Mouse (Mus musculus): ENCODE data around the gene Aprt. TPM values are rescaled to one million over a fixed set of nuclear protein-coding genes. Genes with fewer than 3 reads are reported as not detected.

The Aprt gene
- total RNA-seq, 1 experiment: 400 TPM

DNA sequence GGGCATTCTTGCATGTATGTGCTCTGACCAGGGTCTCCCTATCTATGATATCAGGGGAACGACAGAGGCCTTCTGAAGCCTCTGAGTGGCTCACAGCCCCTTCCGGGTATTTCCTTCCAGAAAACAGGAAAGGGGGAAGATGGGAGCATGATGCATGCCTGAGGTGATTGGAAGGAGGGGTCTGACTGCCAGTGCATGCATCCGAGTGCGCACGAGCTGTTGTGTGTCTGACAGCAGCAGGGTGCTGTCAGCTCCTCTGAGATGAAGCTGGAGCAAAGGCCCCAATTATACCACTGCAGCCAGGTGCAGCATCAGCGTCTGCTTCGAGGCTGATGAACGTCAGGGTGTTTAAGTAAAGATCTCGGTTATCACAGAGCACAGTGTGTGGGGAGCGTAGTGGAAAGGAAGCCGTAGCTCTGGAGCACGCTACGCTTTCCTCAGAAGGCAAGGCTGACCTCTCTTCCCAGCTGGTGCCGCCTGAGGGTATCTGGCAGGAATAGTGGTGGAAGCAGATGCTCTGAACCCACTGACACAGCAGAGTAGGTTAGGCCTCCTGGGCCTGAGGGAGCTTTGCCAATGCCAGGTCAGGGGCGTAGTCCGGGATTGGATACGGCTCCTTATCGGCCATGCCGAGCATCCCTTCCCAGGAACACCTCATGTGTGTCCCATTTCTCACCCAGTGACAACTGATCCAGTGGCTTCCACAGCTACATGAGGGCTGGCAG lies 17.2 kb upstream of the Aprt start:
- Histone ChIP-seq H3K4me1 (ENCODE audit: control insufficient read depth in 2 of 2, insufficient read depth in 2 of 2, low read length in 2 of 2, poor library complexity in 1 of 2) (no peaks in the 10 kb centered on the region), H3K36me3 (ENCODE audit: control insufficient read depth, insufficient read depth, low read length, poor library complexity, severe bottlenecking) (no peaks in the 10 kb centered on the region), H3K9me3 (ENCODE audit: control insufficient read depth, insufficient read depth, low read depth, low read length) (no peaks in the 10 kb centered on the region), H3K9ac (ENCODE audit: insufficient read depth, low read depth, low read length, poor library complexity, severe bottlenecking) (no peak overlapping the region), H3K4me3 (ENCODE audit: insufficient read depth in 1 of 2, low read depth in 1 of 2, low read length in 2 of 2, poor library complexity in 1 of 2, severe bottlenecking in 1 of 2) (no peak overlapping the region), H3K27ac (ENCODE audit: insufficient read depth, low read depth, low read length, poor library complexity, severe bottlenecking) (no peak overlapping the region)
- in situ Hi-C loops (cut with MboI; ENCODE audit: low sequenced_read_pairs in 2 of 2, unreplicated experiment in 2 of 2): no loop called here
- DNase-seq (ENCODE audit: low read depth, low spot score): no peak
- TF ChIP-seq CHD2 (IDR thresholded peaks at IDR 0.05; ENCODE audit: low read depth, low read length): no peak
- no peak for TF ChIP-seq HCFC1 (IDR thresholded peaks at IDR 0.05; ENCODE audit: borderline replicate concordance, insufficient read depth, low read length)

DNA sequence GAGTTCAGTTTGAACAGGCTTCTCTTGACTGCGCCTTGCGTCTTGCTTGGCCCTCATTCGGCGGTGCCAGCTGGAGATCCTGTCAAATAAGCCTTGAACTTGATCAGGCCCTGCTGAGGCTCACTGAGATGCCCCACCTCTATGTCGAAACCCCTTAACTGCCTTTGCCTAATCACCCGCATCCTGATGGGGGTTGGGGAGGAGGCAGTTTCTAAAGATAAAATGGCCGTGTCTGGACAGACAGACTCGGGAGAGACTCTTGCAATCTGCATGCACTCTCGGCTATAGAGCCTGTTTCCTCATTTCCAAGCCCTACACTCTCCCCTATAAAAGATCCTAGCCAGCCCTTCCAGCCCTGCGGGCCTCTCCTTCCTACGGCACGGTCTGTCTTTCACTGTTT lies 16.5 kb upstream of the Aprt start:
- DNase-seq (ENCODE audit: low read depth, low spot score): no peak
- no peak overlapping the region for H3K4me3 ChIP-seq (ENCODE audit: insufficient read depth in 1 of 2, low read depth in 1 of 2, low read length in 2 of 2, poor library complexity in 1 of 2, severe bottlenecking in 1 of 2)
- no peaks in the 10 kb centered on the region for H3K36me3 ChIP-seq (ENCODE audit: control insufficient read depth, insufficient read depth, low read length, poor library complexity, severe bottlenecking)
- in situ Hi-C loops (cut with MboI; ENCODE audit: low sequenced_read_pairs in 2 of 2, unreplicated experiment in 2 of 2): no loop called here
- no peak overlapping the region for H3K9ac ChIP-seq (ENCODE audit: insufficient read depth, low read depth, low read length, poor library complexity, severe bottlenecking)
- TF ChIP-seq HCFC1 (IDR thresholded peaks at IDR 0.05; ENCODE audit: borderline replicate concordance, insufficient read depth, low read length): no peak
- no peak for TF ChIP-seq ZC3H11A (IDR thresholded peaks at IDR 0.05; ENCODE audit: borderline replicate concordance, low read depth, low read length)
- H3K27ac ChIP-seq (ENCODE audit: insufficient read depth, low read depth, low read length, poor library complexity, severe bottlenecking): no peak overlapping the region
- no peaks in the 10 kb centered on the region for H3K4me1 ChIP-seq (ENCODE audit: control insufficient read depth in 2 of 2, insufficient read depth in 2 of 2, low read length in 2 of 2, poor library complexity in 1 of 2)
- H3K9me3 ChIP-seq (ENCODE audit: control insufficient read depth, insufficient read depth, low read depth, low read length): no peaks in the 10 kb centered on the region

DNA sequence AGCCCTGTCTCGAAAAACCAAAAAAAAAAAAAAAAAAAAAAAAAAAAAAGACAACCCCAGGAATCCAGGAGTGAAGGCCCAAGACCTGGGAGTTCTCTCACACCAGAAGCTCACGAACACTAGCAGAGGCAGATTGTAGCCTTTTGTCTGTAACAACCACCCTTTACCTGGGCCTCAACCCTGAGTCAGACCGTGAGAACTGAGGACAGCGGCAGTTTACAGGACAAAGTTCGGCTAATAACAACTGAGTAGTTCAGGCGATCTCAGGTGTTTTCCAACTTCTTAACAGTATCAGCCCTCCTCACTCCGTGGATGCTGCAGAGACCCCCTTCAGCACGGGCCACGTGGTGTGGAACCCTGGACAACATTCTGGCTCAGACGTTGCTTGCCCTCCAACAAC lies 10.0 kb upstream of the Aprt start:
- in situ Hi-C loops (cut with MboI; ENCODE audit: low sequenced_read_pairs in 2 of 2, unreplicated experiment in 2 of 2): no loop called here
- no peak for DNase-seq (ENCODE audit: low read depth, low spot score)
- no peak for TF ChIP-seq ZC3H11A (IDR thresholded peaks at IDR 0.05; ENCODE audit: borderline replicate concordance, low read depth, low read length)
- TF ChIP-seq ZNF384 (IDR thresholded peaks at IDR 0.05; ENCODE audit: low read depth, low read length): no peak
- no peak for TF ChIP-seq MAFK (IDR thresholded peaks at IDR 0.05; ENCODE audit: insufficient read depth, low read depth, low read length)
- TF ChIP-seq HCFC1 (IDR thresholded peaks at IDR 0.05; ENCODE audit: borderline replicate concordance, insufficient read depth, low read length): no peak
- TF ChIP-seq CHD2 (IDR thresholded peaks at IDR 0.05; ENCODE audit: low read depth, low read length): no peak
- Histone ChIP-seq H3K36me3 (ENCODE audit: control insufficient read depth, insufficient read depth, low read length, poor library complexity, severe bottlenecking) (no peaks in the 10 kb centered on the region), H3K9ac (ENCODE audit: insufficient read depth, low read depth, low read length, poor library complexity, severe bottlenecking) (no peak overlapping the region), H3K4me1 (ENCODE audit: control insufficient read depth in 2 of 2, insufficient read depth in 2 of 2, low read length in 2 of 2, poor library complexity in 1 of 2) (peaks cover 0 to 19% of the 10 kb centered on the region in 2 experiments; a peak in 2 of 4 replicates), H3K27ac (ENCODE audit: insufficient read depth, low read depth, low read length, poor library complexity, severe bottlenecking) (no peak overlapping the region), H3K9me3 (ENCODE audit: control insufficient read depth, insufficient read depth, low read depth, low read length) (no peaks in the 10 kb centered on the region), H3K4me3 (ENCODE audit: insufficient read depth in 1 of 2, low read depth in 1 of 2, low read length in 2 of 2, poor library complexity in 1 of 2, severe bottlenecking in 1 of 2) (no peak overlapping the region)

DNA sequence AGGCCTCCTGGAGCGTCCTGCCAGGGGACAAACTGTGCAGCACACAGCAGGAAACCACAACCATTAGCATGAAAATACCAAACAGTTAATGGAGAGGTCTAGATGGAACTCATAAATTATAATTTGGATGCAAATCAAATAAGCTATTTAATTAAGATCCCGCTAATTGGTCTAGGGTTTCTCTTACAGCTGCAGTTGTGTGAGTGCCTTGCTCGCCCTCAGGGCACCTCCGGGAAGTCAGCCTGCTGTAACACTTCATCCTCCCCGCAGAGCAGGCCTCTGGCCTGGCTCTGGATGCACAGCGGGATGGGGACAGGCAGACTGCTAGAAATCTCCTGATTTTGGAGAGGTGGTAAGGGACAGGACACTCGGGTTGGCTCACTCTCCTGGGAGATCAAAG lies 9.5 kb upstream of the Aprt start:
- in situ Hi-C loops (cut with MboI; ENCODE audit: low sequenced_read_pairs in 2 of 2, unreplicated experiment in 2 of 2): no loop called here
- no peaks in the 10 kb centered on the region for H3K9me3 ChIP-seq (ENCODE audit: control insufficient read depth, insufficient read depth, low read depth, low read length)
- H3K4me3 ChIP-seq (ENCODE audit: insufficient read depth in 1 of 2, low read depth in 1 of 2, low read length in 2 of 2, poor library complexity in 1 of 2, severe bottlenecking in 1 of 2): no peak overlapping the region
- TF ChIP-seq MAFK (IDR thresholded peaks at IDR 0.05; ENCODE audit: insufficient read depth, low read depth, low read length) (no peak), CHD2 (IDR thresholded peaks at IDR 0.05; ENCODE audit: low read depth, low read length) (no peak), HCFC1 (IDR thresholded peaks at IDR 0.05; ENCODE audit: borderline replicate concordance, insufficient read depth, low read length) (no peak), ZNF384 (IDR thresholded peaks at IDR 0.05; ENCODE audit: low read depth, low read length) (no peak), ZC3H11A (IDR thresholded peaks at IDR 0.05; ENCODE audit: borderline replicate concordance, low read depth, low read length) (no peak)
- H3K4me1 ChIP-seq (ENCODE audit: control insufficient read depth in 2 of 2, insufficient read depth in 2 of 2, low read length in 2 of 2, poor library complexity in 1 of 2): peaks cover 0 to 21% of the 10 kb centered on the region in 2 experiments; a peak in 2 of 4 replicates
- H3K9ac ChIP-seq (ENCODE audit: insufficient read depth, low read depth, low read length, poor library complexity, severe bottlenecking): no peak overlapping the region
- no peaks in the 10 kb centered on the region for H3K36me3 ChIP-seq (ENCODE audit: control insufficient read depth, insufficient read depth, low read length, poor library complexity, severe bottlenecking)
- no peak for DNase-seq (ENCODE audit: low read depth, low spot score)
- no peak overlapping the region for H3K27ac ChIP-seq (ENCODE audit: insufficient read depth, low read depth, low read length, poor library complexity, severe bottlenecking)

DNA sequence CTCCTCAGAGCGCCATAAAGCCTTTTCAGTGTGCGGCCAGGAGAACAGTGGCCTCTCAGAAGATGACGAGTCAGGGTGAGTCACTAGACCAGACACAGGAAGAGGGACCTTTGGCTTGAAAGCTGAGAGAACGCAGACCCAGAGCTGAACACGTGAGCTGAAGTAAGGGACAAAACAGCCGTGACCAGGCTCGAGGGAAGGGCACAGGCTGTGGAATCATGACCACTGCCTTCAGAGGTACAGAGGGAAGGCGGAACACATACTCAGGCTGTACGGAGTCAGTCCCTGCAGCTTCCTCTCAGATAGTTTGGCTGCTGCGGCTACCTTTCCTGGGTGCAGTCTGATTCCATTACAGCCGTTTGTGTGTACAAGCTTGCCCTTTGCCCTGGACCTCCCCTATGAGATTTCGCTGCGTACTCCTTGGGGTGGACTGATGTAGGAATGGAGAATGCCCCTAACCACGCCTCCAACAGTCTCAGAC lies 8.7 kb upstream of the Aprt start:
- H3K4me1 ChIP-seq (ENCODE audit: control insufficient read depth in 2 of 2, insufficient read depth in 2 of 2, low read length in 2 of 2, poor library complexity in 1 of 2): peaks cover 0 to 27% of the 10 kb centered on the region in 2 experiments; a peak in 2 of 4 replicates

More for the DNA sequence above, 8.7 kb upstream of the Aprt start:
- H3K27ac ChIP-seq (ENCODE audit: insufficient read depth, low read depth, low read length, poor library complexity, severe bottlenecking): no peak overlapping the region
- in situ Hi-C loops (cut with MboI; ENCODE audit: low sequenced_read_pairs in 2 of 2, unreplicated experiment in 2 of 2): no loop called here
- TF ChIP-seq HCFC1 (IDR thresholded peaks at IDR 0.05; ENCODE audit: borderline replicate concordance, insufficient read depth, low read length): no peak
- no peak for TF ChIP-seq CHD2 (IDR thresholded peaks at IDR 0.05; ENCODE audit: low read depth, low read length)
- no peak for TF ChIP-seq ZC3H11A (IDR thresholded peaks at IDR 0.05; ENCODE audit: borderline replicate concordance, low read depth, low read length)
- no peak for TF ChIP-seq MAFK (IDR thresholded peaks at IDR 0.05; ENCODE audit: insufficient read depth, low read depth, low read length)
- no peak for TF ChIP-seq ZNF384 (IDR thresholded peaks at IDR 0.05; ENCODE audit: low read depth, low read length)
- H3K9me3 ChIP-seq (ENCODE audit: control insufficient read depth, insufficient read depth, low read depth, low read length): no peaks in the 10 kb centered on the region
- DNase-seq (ENCODE audit: low read depth, low spot score): no peak
- H3K36me3 ChIP-seq (ENCODE audit: control insufficient read depth, insufficient read depth, low read length, poor library complexity, severe bottlenecking): no peaks in the 10 kb centered on the region
- H3K4me3 ChIP-seq (ENCODE audit: insufficient read depth in 1 of 2, low read depth in 1 of 2, low read length in 2 of 2, poor library complexity in 1 of 2, severe bottlenecking in 1 of 2): no peak overlapping the region
- no peak overlapping the region for H3K9ac ChIP-seq (ENCODE audit: insufficient read depth, low read depth, low read length, poor library complexity, severe bottlenecking)

Measured in ES-E14 (cell line).